Mouse (Mus musculus): ENCODE measurements around the gene Ahcyl2. TPM values are rescaled to one million over a fixed set of nuclear protein-coding genes. Genes with fewer than 3 reads are reported as not detected.
A peak's percentile ranks its signal among the peaks of the same experiment; 100 is the strongest.
"Not testable (repeated sequence)": the region's sequence is repeated elsewhere in the genome, so short reads cannot be mapped to it uniquely, and the experiment has no call there.

Ahcyl2 gene
- polyA plus RNA-seq, 2 experiments: 20.8 to 23.3 TPM

DNA sequence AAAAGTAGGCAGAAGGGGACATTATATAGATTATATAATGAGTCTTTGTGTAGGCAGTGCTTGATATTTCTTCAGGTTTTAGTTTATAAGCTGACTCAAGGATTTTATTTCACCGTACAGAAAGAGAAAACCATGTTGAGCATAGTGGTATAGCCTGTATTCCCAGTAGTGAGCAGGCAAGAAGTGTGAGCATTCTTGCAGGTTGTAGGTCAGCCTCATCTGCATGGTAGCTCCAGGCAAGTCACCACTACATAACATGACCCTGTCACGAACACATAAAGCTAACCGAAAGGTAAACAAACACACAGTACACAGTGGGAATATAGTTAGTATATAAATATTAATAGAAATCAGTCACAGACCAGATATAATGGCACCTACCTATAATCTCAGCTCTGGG, 47.2 kb downstream of the Ahcyl2 start:
- Histone ChIP-seq H3K4me3 (replicated peaks; ENCODE audit: low read length) (no peak overlapping the region), H3K4me1 (ENCODE audit: control insufficient read depth, insufficient read depth, low read length) (peaks cover 7% of the 10 kb centered on the region; the same call in 1 of the 2 replicates), H3K27me3 (ENCODE audit: control insufficient read depth, insufficient read depth, low read length) (no peaks in the 10 kb centered on the region), H3K27ac (replicated peaks; ENCODE audit: low read depth, low read length) (no peak overlapping the region), H3K9me3 (ENCODE audit: control insufficient read depth, low read length) (no peaks in the 10 kb centered on the region), H3K4me2 (replicated peaks; ENCODE audit: low read depth, low read length, severe bottlenecking) (no peak overlapping the region), H3K36me3 (ENCODE audit: control insufficient read depth, insufficient read depth, low read length) (no peaks in the 10 kb centered on the region), H3K9ac (ENCODE audit: low read depth, low read length, severe bottlenecking) (no peak overlapping the region)
- no peak for ATAC-seq (ENCODE audit: low FRiP score, low read depth)
- no peak for DNase-seq (ENCODE audit: low spot score)
- 71% methylated on average over 3 of the region's 3 CpGs for WGBS
- no peak for TF ChIP-seq POLR2A (IDR thresholded peaks at IDR 0.05; ENCODE audit: borderline replicate concordance, extremely low read depth, insufficient read depth, insufficient read length)

DNA sequence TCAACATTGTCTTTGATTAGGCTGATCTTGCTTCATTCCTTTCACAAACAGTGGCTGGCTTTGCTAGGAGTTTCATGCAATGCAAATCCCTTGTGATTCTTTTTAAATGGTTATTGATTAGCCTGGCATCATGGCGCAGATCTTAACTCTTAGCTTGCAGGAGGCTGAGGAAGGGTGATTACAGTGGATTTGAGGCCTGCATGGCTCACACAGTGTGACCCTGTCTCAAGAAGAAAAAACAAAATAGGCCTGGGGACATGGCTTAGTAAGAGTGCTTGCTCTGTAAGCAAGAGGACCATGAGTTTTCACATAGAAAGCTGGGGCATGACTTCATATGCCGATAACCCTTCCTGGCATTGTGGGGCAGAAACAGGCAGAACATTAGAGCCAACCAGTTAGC, 47.8 kb downstream of the Ahcyl2 start:
- no peak overlapping the region for H3K4me2 ChIP-seq (replicated peaks; ENCODE audit: low read depth, low read length, severe bottlenecking)
- H3K4me3 ChIP-seq (replicated peaks; ENCODE audit: low read length): no peak overlapping the region
- no peaks in the 10 kb centered on the region for H3K36me3 ChIP-seq (ENCODE audit: control insufficient read depth, insufficient read depth, low read length)
- DNase-seq (ENCODE audit: low spot score): no peak
- 93% methylated on average over 2 of the region's 2 CpGs for WGBS
- H3K4me1 ChIP-seq (ENCODE audit: control insufficient read depth, insufficient read depth, low read length): peaks cover 7% of the 10 kb centered on the region; the same call in 1 of the 2 replicates
- no peaks in the 10 kb centered on the region for H3K9me3 ChIP-seq (ENCODE audit: control insufficient read depth, low read length)
- TF ChIP-seq POLR2A (IDR thresholded peaks at IDR 0.05; ENCODE audit: borderline replicate concordance, extremely low read depth, insufficient read depth, insufficient read length): no peak
- H3K27me3 ChIP-seq (ENCODE audit: control insufficient read depth, insufficient read depth, low read length): no peaks in the 10 kb centered on the region
- no peak for ATAC-seq (ENCODE audit: low FRiP score, low read depth)
- H3K9ac ChIP-seq (ENCODE audit: low read depth, low read length, severe bottlenecking): no peak overlapping the region
- no peak overlapping the region for H3K27ac ChIP-seq (replicated peaks; ENCODE audit: low read depth, low read length)

GRCm38 (mm10) chr6:29816371-29816770, 48.6 kb downstream of the Ahcyl2 start:
- 86% methylated on average over 12 of the region's 12 CpGs for WGBS
- not testable (repeated sequence) for H3K27me3 ChIP-seq (ENCODE audit: control insufficient read depth, insufficient read depth, low read length); H3K9me3 ChIP-seq (ENCODE audit: control insufficient read depth, low read length); H3K9ac ChIP-seq (ENCODE audit: low read depth, low read length, severe bottlenecking); H3K4me3 ChIP-seq (replicated peaks; ENCODE audit: low read length); H3K4me2 ChIP-seq (replicated peaks; ENCODE audit: low read depth, low read length, severe bottlenecking); H3K36me3 ChIP-seq (ENCODE audit: control insufficient read depth, insufficient read depth, low read length); DNase-seq (ENCODE audit: low spot score); ATAC-seq (ENCODE audit: low FRiP score, low read depth); H3K27ac ChIP-seq (replicated peaks; ENCODE audit: low read depth, low read length); H3K4me1 ChIP-seq (ENCODE audit: control insufficient read depth, insufficient read depth, low read length)

GRCm38 (mm10) chr6:29819309-29819708, 51.5 kb downstream of the Ahcyl2 start:
- Histone ChIP-seq H3K36me3 (ENCODE audit: control insufficient read depth, insufficient read depth, low read length) (0 out of 2 replicates have a peak, but pooled peaks cover 4% of the 10 kb centered on the region), H3K4me1 (ENCODE audit: control insufficient read depth, insufficient read depth, low read length) (peaks cover 7% of the 10 kb centered on the region; the same call in 1 of the 2 replicates), H3K4me3 (replicated peaks; ENCODE audit: low read length) (no peak overlapping the region), H3K4me2 (replicated peaks; ENCODE audit: low read depth, low read length, severe bottlenecking) (no peak overlapping the region), H3K27me3 (ENCODE audit: control insufficient read depth, insufficient read depth, low read length) (no peaks in the 10 kb centered on the region), H3K9ac (ENCODE audit: low read depth, low read length, severe bottlenecking) (no peak overlapping the region), H3K27ac (replicated peaks; ENCODE audit: low read depth, low read length) (no peak overlapping the region), H3K9me3 (ENCODE audit: control insufficient read depth, low read length) (no peaks in the 10 kb centered on the region)
- ATAC-seq (ENCODE audit: low FRiP score, low read depth) (no peak), DNase-seq (ENCODE audit: low spot score) (peak; percentile 45)
- no peak for TF ChIP-seq POLR2A (IDR thresholded peaks at IDR 0.05; ENCODE audit: borderline replicate concordance, extremely low read depth, insufficient read depth, insufficient read length)
- WGBS: 22% methylated on average over 3 of the region's 3 CpGs

DNA sequence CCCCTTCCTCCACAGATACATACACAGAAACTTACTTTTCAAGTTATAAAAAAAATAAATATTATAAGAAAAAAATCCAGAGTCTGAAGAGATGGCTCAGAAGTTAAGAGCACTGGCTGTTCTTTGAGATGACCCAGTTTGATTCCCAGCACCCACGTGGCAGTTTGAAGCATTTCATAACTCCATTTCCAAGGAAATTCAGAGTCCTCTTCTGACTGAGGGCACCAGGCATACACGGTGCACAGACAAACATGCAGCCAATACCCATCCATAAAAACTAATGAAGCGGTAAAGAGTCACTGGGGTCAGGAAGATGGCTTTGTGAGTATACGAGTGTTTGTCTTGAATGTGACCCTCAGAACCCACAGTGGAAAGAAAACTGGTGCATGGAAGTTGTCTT, 52.5 kb downstream of the Ahcyl2 start:
- Histone ChIP-seq H3K4me2 (replicated peaks; ENCODE audit: low read depth, low read length, severe bottlenecking) (no peak overlapping the region), H3K4me1 (ENCODE audit: control insufficient read depth, insufficient read depth, low read length) (no peaks in the 10 kb centered on the region), H3K9ac (ENCODE audit: low read depth, low read length, severe bottlenecking) (no peak overlapping the region), H3K9me3 (ENCODE audit: control insufficient read depth, low read length) (no peaks in the 10 kb centered on the region), H3K36me3 (ENCODE audit: control insufficient read depth, insufficient read depth, low read length) (0 out of 2 replicates have a peak, but pooled peaks cover 4% of the 10 kb centered on the region), H3K4me3 (replicated peaks; ENCODE audit: low read length) (no peak overlapping the region), H3K27ac (replicated peaks; ENCODE audit: low read depth, low read length) (no peak overlapping the region), H3K27me3 (ENCODE audit: control insufficient read depth, insufficient read depth, low read length) (no peaks in the 10 kb centered on the region)
- no peak for TF ChIP-seq POLR2A (IDR thresholded peaks at IDR 0.05; ENCODE audit: borderline replicate concordance, extremely low read depth, insufficient read depth, insufficient read length)
- ATAC-seq (ENCODE audit: low FRiP score, low read depth) (no peak), DNase-seq (ENCODE audit: low spot score) (no peak)
- 82% methylated on average over 4 of the region's 4 CpGs for WGBS

DNA sequence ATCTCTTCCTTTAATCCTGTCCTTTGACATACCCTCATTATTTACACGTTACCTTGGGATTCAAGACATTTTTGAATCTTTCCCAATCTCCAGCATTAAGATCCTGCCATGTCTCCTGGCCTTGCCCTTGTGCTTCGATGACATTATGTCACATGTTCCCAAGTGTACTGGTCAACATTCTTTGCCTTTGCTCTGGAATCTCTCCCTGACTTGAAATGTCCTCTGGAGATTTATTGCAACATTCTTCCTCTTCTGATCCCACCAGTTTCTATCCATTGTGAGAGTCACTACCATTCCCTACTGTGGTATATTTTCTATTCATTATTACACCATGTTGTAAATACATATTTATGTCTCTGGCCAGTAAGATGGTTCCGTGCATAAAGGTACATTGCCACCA, 53.1 kb downstream of the Ahcyl2 start:
- 91% methylated on average over 3 of the region's 3 CpGs for WGBS
- no peak for DNase-seq (ENCODE audit: low spot score)
- 0 out of 2 replicates have a peak, but pooled peaks cover 4% of the 10 kb centered on the region for H3K36me3 ChIP-seq (ENCODE audit: control insufficient read depth, insufficient read depth, low read length)
- H3K4me1 ChIP-seq (ENCODE audit: control insufficient read depth, insufficient read depth, low read length): no peaks in the 10 kb centered on the region
- no peak overlapping the region for H3K27ac ChIP-seq (replicated peaks; ENCODE audit: low read depth, low read length)
- H3K4me3 ChIP-seq (replicated peaks; ENCODE audit: low read length): no peak overlapping the region
- no peak for ATAC-seq (ENCODE audit: low FRiP score, low read depth)
- TF ChIP-seq POLR2A (IDR thresholded peaks at IDR 0.05; ENCODE audit: borderline replicate concordance, extremely low read depth, insufficient read depth, insufficient read length): no peak
- no peak overlapping the region for H3K9ac ChIP-seq (ENCODE audit: low read depth, low read length, severe bottlenecking)
- H3K27me3 ChIP-seq (ENCODE audit: control insufficient read depth, insufficient read depth, low read length): no peaks in the 10 kb centered on the region
- no peaks in the 10 kb centered on the region for H3K9me3 ChIP-seq (ENCODE audit: control insufficient read depth, low read length)
- H3K4me2 ChIP-seq (replicated peaks; ENCODE audit: low read depth, low read length, severe bottlenecking): no peak overlapping the region
